Mouse (Mus musculus) heart, postnatal 14 days (tissue): ENCODE data around the gene Gm3055. TPM values are rescaled to one million over a fixed set of nuclear protein-coding genes. Genes with fewer than 3 reads are reported as not detected.
"Not testable (repeated sequence)": the region's sequence is repeated elsewhere in the genome, so short reads cannot be mapped to it uniquely, and the experiment has no call there.

Source experiments
- DNase-seq, 2 experiments: peaks; one replicate each; pipeline ENCODE4 v3.0.0; 2021 to 2022
- intact Hi-C: fragments of 180-260 bp; cut with DNase I; formaldehyde crosslinking; loops from one replicate; pipeline ENCODE4 v1.15.1; 2025
- long read RNA-seq, 2 experiments: library from polyadenylated mRNA; stranded (forward); transcript quantifications; one replicate each; pipeline ENCODE4 v2.0.0; 2021
- total RNA-seq, 2 experiments: library from RNA; stranded (reverse); gene quantifications; 2 replicates each; pipeline ENCODE4 v1.2.3; 2021

Gm3055 gene
- total RNA-seq = 1 to 10 TPM; 2.1 to 2.4 TPM
- long read RNA-seq, experiment 1, partial matches to known transcripts = 0 of 1 reads
- long read RNA-seq, experiment 1, other reads (novel, unspliced or antisense) = 1 of 1 reads
- long read RNA-seq, experiment 2 = 0 reads

- DNase-seq, intact Hi-C loops: not testable (repeated sequence)
Measured at GRCm38 (mm10) chr10:81770506-81771403, at the start of gene Gm3055. Gm3055 (minus strand) TSS chr10:81771161.

DNA sequence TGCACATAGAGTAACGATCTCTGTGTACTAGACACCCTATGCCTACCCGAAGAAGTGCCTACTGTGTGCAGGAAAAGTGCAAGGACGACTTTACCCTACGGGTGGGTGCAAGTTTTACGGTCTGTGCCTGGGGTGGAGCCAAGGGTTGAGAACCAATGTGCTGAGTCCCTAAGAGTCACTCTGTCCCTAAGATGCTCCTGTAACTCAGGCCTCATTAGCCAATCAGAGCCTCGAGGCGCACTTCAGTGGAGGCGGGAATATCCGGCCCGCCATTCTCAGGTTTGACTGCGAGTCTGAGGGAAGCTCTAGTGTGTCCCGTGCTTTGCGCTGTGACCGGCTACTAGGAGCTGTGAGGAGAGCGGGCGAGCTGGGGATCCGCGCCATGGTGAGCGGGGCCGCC lies 40.9 kb upstream of the Gm3055 start, which contains the start of gene Gm4767:
Gene Gm4767 (plus strand): TSS at position 288 of the 400 bp plus-strand sequence.
- DNase-seq = peak in 1 of 2 experiments; percentile 0
- intact Hi-C loops = not testable (repeated sequence)

GRCm38 (mm10) chr10:81771404-81771777 lies 430 bp upstream of the Gm3055 start:
- intact Hi-C loops, DNase-seq: not testable (repeated sequence)

GRCm38 (mm10) chr10:81704531-81705301 lies 66.2 kb downstream of the Gm3055 start, which contains the start of gene Zfp433:
Zfp433 (plus strand) TSS chr10:81704825.
- intact Hi-C loops = not testable (repeated sequence)

More at GRCm38 (mm10) chr10:81704531-81705301, 66.2 kb downstream of the Gm3055 start, which contains the start of gene Zfp433:
- DNase-seq = not testable (repeated sequence)

Other genes starting within 250 kb of the Gm3055 start
- under 1 TPM; 0.73 to 0.76 TPM for gene Gna15, start 246.9 kb downstream of the Gm3055 start, total RNA-seq
- gene Gna11, start 226.0 kb downstream of the Gm3055 start, total RNA-seq = 10 to 100 TPM; 50.6 to 51.6 TPM
- gene Aes, start 211.7 kb downstream of the Gm3055 start, total RNA-seq = 100 to 1,000 TPM; 900 to 948 TPM
- gene Tle2, start 196.6 kb downstream of the Gm3055 start, total RNA-seq = 10 to 100 TPM in 1 of 2 experiments, 1 to 10 TPM in 1; 9.4 to 11.2 TPM
- gene Tle6, start 170.1 kb downstream of the Gm3055 start, total RNA-seq = 10 to 100 TPM in 1 of 2 experiments, 1 to 10 TPM in 1; 8.0 to 10.2 TPM
- 1 to 10 TPM; 1.8 to 2.2 TPM for gene BC025920, start 164.9 kb downstream of the Gm3055 start, total RNA-seq
- 10 to 100 TPM; 10.7 to 11.0 TPM for gene Sirt6, start 143.4 kb downstream of the Gm3055 start, total RNA-seq
- 10 to 100 TPM in 1 of 2 experiments, 1 to 10 TPM in 1; 9.4 to 10.9 TPM for gene Ankrd24, start 142.6 kb downstream of the Gm3055 start, total RNA-seq
- gene Gm10778, start 122.1 kb downstream of the Gm3055 start, total RNA-seq = 1 to 10 TPM; 2.6 to 2.7 TPM
- 1 to 10 TPM; 4.8 to 5.4 TPM for gene Zfp433, start 66.3 kb downstream of the Gm3055 start, total RNA-seq
- gene Gm4767, start 41.0 kb upstream of the Gm3055 start, total RNA-seq = 1 to 10 TPM; 1.8 TPM
- 1 to 10 TPM; 1.8 to 2.7 TPM for gene Gm32687, start 92.8 kb upstream of the Gm3055 start, total RNA-seq
- gene Zfp781, start 159.3 kb upstream of the Gm3055 start, total RNA-seq = 1 to 10 TPM; 1.0 to 1.1 TPM